ENCODE assay signal across 8 mouse cellular contexts in the genomic region with DNA sequence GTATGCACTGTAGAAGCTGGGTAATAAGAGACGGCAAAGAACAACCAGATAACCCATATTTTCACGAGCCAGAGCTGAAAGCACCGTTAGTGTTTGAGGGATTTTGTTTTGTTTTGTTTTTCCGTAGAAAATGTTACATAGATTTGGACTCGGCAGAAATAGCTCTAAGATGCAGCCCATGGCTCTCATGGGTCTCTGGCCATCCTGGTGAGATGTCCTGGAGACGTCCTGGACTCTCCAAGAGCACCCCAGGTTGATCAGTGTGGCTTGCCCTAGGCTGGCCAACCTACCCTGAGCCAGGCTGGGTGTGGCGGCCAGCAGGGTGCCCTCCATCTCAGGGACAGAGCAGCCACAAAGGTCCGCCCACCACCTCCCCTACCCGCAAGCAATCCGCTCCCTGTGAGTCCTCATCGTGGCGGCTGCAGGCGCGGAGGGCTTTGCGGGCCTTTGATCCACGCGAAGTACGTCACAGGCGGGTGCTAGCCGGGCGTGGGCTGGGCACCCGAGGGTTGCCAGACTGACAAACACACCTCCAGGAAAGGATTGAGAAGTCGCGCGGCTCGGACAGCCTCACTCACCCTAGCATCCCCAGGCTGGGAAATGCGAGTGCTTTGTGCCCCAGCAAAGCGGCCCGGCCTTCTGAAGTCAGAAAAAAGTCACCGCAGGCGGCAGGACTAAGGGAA. TPM values are rescaled to one million over a fixed set of nuclear protein-coding genes. Genes with fewer than 3 reads are reported as not detected.
DNase-seq lines count a peak whose midpoint lies in the region; ATAC-seq lines count a peak whose summit lies in the region.

No protein-coding gene starts in this region.

- peak overlapping the region; percentile 84 for H3K27ac ChIP-seq in embryonic facial prominence, embryonic 10.5 days (replicated peaks)
- H3K27ac ChIP-seq in hindbrain, embryonic 16.5 days (ENCODE audit: low read depth, low read length), result no peak overlapping the region
- H3K27ac ChIP-seq in midbrain, embryonic 13.5 days, result 0 out of 2 replicates have a peak overlapping the region, but pooled peaks have one; percentile 4

- no peaks in the 10 kb centered on the region for H3K36me3 ChIP-seq in embryonic facial prominence, embryonic 10.5 days (replicated peaks)
- H3K36me3 ChIP-seq in hindbrain, embryonic 16.5 days (ENCODE audit: control insufficient read depth, insufficient read depth, low read length), result no peaks in the 10 kb centered on the region
- no peaks in the 10 kb centered on the region for H3K36me3 ChIP-seq in midbrain, embryonic 13.5 days

- ATAC-seq in frontal cortex, adult (ENCODE audit: low TSS enrichment), result peak; percentile 33
- ATAC-seq in hindbrain, embryonic 16.5 days, result 0 out of 2 replicates have a peak, but pooled peaks have one; percentile 16
- ATAC-seq in midbrain, embryonic 13.5 days, result 0 out of 2 replicates have a peak, but pooled peaks have one; percentile 46

- H3K27me3 ChIP-seq in embryonic facial prominence, embryonic 10.5 days (replicated peaks; ENCODE audit: low read depth, poor library complexity, severe bottlenecking), result peaks cover 82% of the 10 kb centered on the region
- peaks cover 12% of the 10 kb centered on the region for H3K27me3 ChIP-seq in hindbrain, embryonic 16.5 days (replicated peaks; ENCODE audit: control insufficient read depth, insufficient read depth, low read length)
- H3K27me3 ChIP-seq in midbrain, embryonic 13.5 days, result peaks cover 46% of the 10 kb centered on the region

- H3K4me2 ChIP-seq in hindbrain, embryonic 16.5 days (ENCODE audit: low read length), result peak overlapping the region; percentile 69
- H3K4me2 ChIP-seq in midbrain, embryonic 13.5 days (replicated peaks), result peak overlapping the region; percentile 60

- no peak for DNase-seq in frontal cortex, postnatal 14 days (ENCODE audit: low spot score in 2 of 2)
- DNase-seq in B cell, adult 2 months, result peak; percentile 23 to 25
- DNase-seq in embryonic facial prominence, embryonic 10.5 days (ENCODE audit: low spot score), result peak; percentile 63
- no peak for DNase-seq in layer of hippocampus, adult 18-20 months (ENCODE audit: low spot score in 2 of 2)
- DNase-seq in left cerebral cortex, postnatal 36 days (ENCODE audit: low spot score in 2 of 2), result no peak

- 8% methylated on average over 31 of the region's 31 CpGs for WGBS in embryonic facial prominence, embryonic 10.5 days
- WGBS in hindbrain, embryonic 16.5 days, result 11% methylated on average over 31 of the region's 31 CpGs
- WGBS in midbrain, embryonic 13.5 days, result 10% methylated on average over 31 of the region's 31 CpGs

- H3K9ac ChIP-seq in hindbrain, embryonic 16.5 days (ENCODE audit: low read depth, low read length), result peak overlapping the region; percentile 61
- H3K9ac ChIP-seq in midbrain, embryonic 13.5 days (replicated peaks), result peak overlapping the region; percentile 65

- intact Hi-C loops in left cerebral cortex, postnatal 36 days (cut with DNase I), result no loop called here

- no peaks in the 10 kb centered on the region for H3K9me3 ChIP-seq in embryonic facial prominence, embryonic 10.5 days
- H3K9me3 ChIP-seq in hindbrain, embryonic 16.5 days (ENCODE audit: control insufficient read depth, low read length), result no peaks in the 10 kb centered on the region
- no peaks in the 10 kb centered on the region for H3K9me3 ChIP-seq in midbrain, embryonic 13.5 days

- peak overlapping the region; percentile 59 for H3K4me3 ChIP-seq in embryonic facial prominence, embryonic 10.5 days
- peak overlapping the region; percentile 37 for H3K4me3 ChIP-seq in hindbrain, embryonic 16.5 days (ENCODE audit: low read length)
- H3K4me3 ChIP-seq in midbrain, embryonic 13.5 days (replicated peaks), result peak overlapping the region; percentile 37

- peaks cover 77% of the 10 kb centered on the region for H3K4me1 ChIP-seq in embryonic facial prominence, embryonic 10.5 days
- peaks cover 41% of the 10 kb centered on the region for H3K4me1 ChIP-seq in hindbrain, embryonic 16.5 days (ENCODE audit: control insufficient read depth, insufficient read depth, low read depth, low read length)
- peaks cover 51% of the 10 kb centered on the region for H3K4me1 ChIP-seq in midbrain, embryonic 13.5 days (replicated peaks)

RNA-seq across cellular contexts. Expression of a gene that starts 52.2 kb away (rescaled TPM):
- 1.6 and 1.7 TPM in 2 replicates for polyA plus RNA-seq in embryonic facial prominence, embryonic 10.5 days (2016; fragmentation: Nextera tagmentation; extraction: Ambion mirVana)
- polyA plus RNA-seq in hindbrain, embryonic 16.5 days (2015; fragmentation: Nextera tagmentation; extraction: Ambion mirVana), result 0.46 and 0.77 TPM in 2 replicates
- 1.6 and 2.2 TPM in 2 replicates for polyA plus RNA-seq in midbrain, embryonic 13.5 days (2015; fragmentation: Nextera tagmentation; extraction: Ambion mirVana)
- not detected for total RNA-seq in layer of hippocampus, adult 18-20 months (2021)
- under 1 TPM in 1 of 2 experiments, not detected in 1; 0.25 TPM for total RNA-seq in left cerebral cortex, postnatal 36 days (2021)

Comparison
In these comparisons a context has a peak if more than half of its experiments do, and no peak if none do; other contexts are left out.
1. DNase-seq: peak in B cell, adult 2 months (2 of 2) and embryonic facial prominence, embryonic 10.5 days (single experiment); none in frontal cortex, postnatal 14 days (0 of 2), layer of hippocampus, adult 18-20 months (0 of 2) and left cerebral cortex, postnatal 36 days (0 of 2).
2. Peak in every context shown above with its lines, with median percentiles within 50 percentile points of each other: ATAC-seq and H3K4me3 ChIP-seq.